14 mouse cellular contexts compared by ENCODE assay signal in the genomic region with DNA sequence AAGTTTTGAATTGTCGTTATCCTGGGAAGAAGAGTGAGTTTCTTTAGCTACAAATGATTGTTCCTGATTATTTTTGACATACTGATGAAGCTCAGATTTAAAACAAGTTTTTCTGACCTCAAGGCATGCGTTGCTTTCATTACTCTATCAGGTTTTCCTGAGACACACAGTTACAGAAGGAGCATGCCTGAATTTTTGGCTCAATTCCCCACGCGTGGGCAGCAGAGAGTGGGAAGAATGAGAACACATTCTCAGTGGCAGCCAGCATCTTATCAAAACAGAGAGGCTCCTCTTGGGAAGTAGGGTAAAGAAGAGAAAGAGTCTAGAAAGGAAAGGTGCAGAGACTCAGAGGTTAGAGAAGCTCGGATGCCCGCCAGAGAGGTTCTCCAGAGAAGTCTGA. TPM values are rescaled to one million over a fixed set of nuclear protein-coding genes. Genes with fewer than 3 reads are reported as not detected.
DNase-seq lines count a peak whose midpoint lies in the region; ATAC-seq and TF ChIP-seq lines count a peak whose summit lies in the region.
"Had no signal": no experiment of that assay in that cellular context is flagged by ENCODE, and none has a peak within 500 bp of the region (broad histone marks: within the 10 kb centered on the region; RNA-seq: fewer than 3 reads in every experiment).

No protein-coding gene starts in this region.

- H3K27ac ChIP-seq in forebrain, embryonic 12.5 days, result no peak overlapping the region
- no peak overlapping the region for H3K27ac ChIP-seq in gastrocnemius, adult 2 months

- no peak for ATAC-seq in forebrain, embryonic 12.5 days (ENCODE audit: low FRiP score)
- ATAC-seq: Patski had no signal

- WGBS in forebrain, embryonic 12.5 days, result 82% methylated on average over 6 of the region's 6 CpGs

- H3K36me3 ChIP-seq in forebrain, embryonic 12.5 days (replicated peaks), result no peaks in the 10 kb centered on the region

- no peak overlapping the region for H3K4me2 ChIP-seq in forebrain, embryonic 12.5 days

- no peaks in the 10 kb centered on the region for H3K27me3 ChIP-seq in forebrain, embryonic 12.5 days
- H3K27me3 ChIP-seq: Patski had no signal

- no peaks in the 10 kb centered on the region for H3K4me1 ChIP-seq in forebrain, embryonic 12.5 days

- peak; percentile 10 for DNase-seq in adrenal gland, postnatal 10 days
- no peak for DNase-seq in adrenal gland, postnatal 14 days
- peak; percentile 53 for DNase-seq in 3T3-L1 (ENCODE audit: low read depth, low spot score)
- DNase-seq in frontal cortex, adult 2 months (ENCODE audit: extremely low spot score in 1 of 2, low spot score in 1 of 2), result peak; percentile 40 to 91
- DNase-seq in left cerebral cortex, postnatal 10 days (ENCODE audit: extremely low spot score in 1 of 2, low spot score in 2 of 2), result peak; percentile 56 to 76
- DNase-seq in embryo, embryonic 10.5 days (ENCODE audit: low spot score), result no peak
- no peak for DNase-seq in gastrocnemius, adult 2 months
- DNase-seq: lung, adult 2 months had no signal

- no peaks in the 10 kb centered on the region for H3K9me3 ChIP-seq in forebrain, embryonic 12.5 days

- no peak overlapping the region for H3K9ac ChIP-seq in forebrain, embryonic 12.5 days

- intact Hi-C loops in left cerebral cortex, postnatal 10 days (cut with DNase I), result no loop called here
- intact Hi-C loops in gastrocnemius, adult 2 months (cut with DNase I), result no loop called here

- no peak for TF ChIP-seq CTCF in gastrocnemius, adult 2 months (IDR thresholded peaks at IDR 0.05)

- H3K4me3 ChIP-seq in forebrain, embryonic 12.5 days (replicated peaks), result no peak overlapping the region
- no peak overlapping the region for H3K4me3 ChIP-seq in gastrocnemius, adult 2 months
- H3K4me3 ChIP-seq: erythroblast, embryonic 14.5 days had no signal

RNA-seq across cellular contexts. Expression of gene P2ry12, which starts 19.3 kb away (rescaled TPM):
- 1 to 10 TPM; 3.3 to 3.5 TPM for total RNA-seq in adrenal gland, postnatal 10 days (2021)
- total RNA-seq in adrenal gland, postnatal 14 days (2021), result 3.9 and 4.0 TPM in 2 replicates
- 57.4 and 91.1 TPM in 2 replicates for polyA plus RNA-seq in frontal cortex, adult 2 months (2012; rRNA removed)
- 10 to 100 TPM; 58.1 to 64.3 TPM for total RNA-seq in left cerebral cortex, postnatal 10 days (2021)
- polyA plus RNA-seq in forebrain, embryonic 12.5 days (2016; fragmentation: Nextera tagmentation; extraction: Ambion mirVana), result 2.9 and 4.4 TPM in 2 replicates
- under 1 TPM; 0.38 to 0.42 TPM for total RNA-seq in gastrocnemius, adult 2 months (2021)
- polyA plus RNA-seq: erythroblast, embryonic 14.5 days; Patski had no signal

RNA-seq across cellular contexts. Expression of gene P2ry13, which starts 32.7 kb away (rescaled TPM):
- 1 to 10 TPM; 1.7 TPM for total RNA-seq in adrenal gland, postnatal 10 days (2021)
- total RNA-seq in adrenal gland, postnatal 14 days (2021), result 0.82 and 3.3 TPM in 2 replicates
- polyA plus RNA-seq in frontal cortex, adult 2 months (2012; rRNA removed), result 10.6 and 18.0 TPM in 2 replicates
- total RNA-seq in left cerebral cortex, postnatal 10 days (2021), result 10 to 100 TPM; 10.7 to 12.7 TPM
- polyA plus RNA-seq in forebrain, embryonic 12.5 days (2016; fragmentation: Nextera tagmentation; extraction: Ambion mirVana), result 0.58 and 1.2 TPM in 2 replicates
- under 1 TPM; 0.17 to 0.36 TPM for total RNA-seq in gastrocnemius, adult 2 months (2021)
- polyA plus RNA-seq: erythroblast, embryonic 14.5 days; Patski had no signal

RNA-seq across cellular contexts. Expression of gene Gpr87, which starts 48.5 kb away (rescaled TPM):
- not detected for total RNA-seq in adrenal gland, postnatal 10 days (2021)
- total RNA-seq in adrenal gland, postnatal 14 days (2021), result not detected in 2 replicates
- polyA plus RNA-seq in frontal cortex, adult 2 months (2012; rRNA removed), result not detected in 2 replicates
- not detected for total RNA-seq in left cerebral cortex, postnatal 10 days (2021)
- 0.15 and 0.17 TPM in 2 replicates for polyA plus RNA-seq in forebrain, embryonic 12.5 days (2016; fragmentation: Nextera tagmentation; extraction: Ambion mirVana)
- total RNA-seq in gastrocnemius, adult 2 months (2021), result not detected
- total RNA-seq: hematopoietic stem cell, adult 5-6 weeks had no signal
- polyA plus RNA-seq: erythroblast, embryonic 14.5 days; large intestine, adult 2 months; Patski; spleen, adult 2 months had no signal

Comparison
In these comparisons a context has a peak if more than half of its experiments do, and no peak if none do; other contexts are left out.
1. DNase-seq: peak in adrenal gland, postnatal 10 days (single experiment), 3T3-L1 (single experiment), frontal cortex, adult 2 months (2 of 2) and left cerebral cortex, postnatal 10 days (2 of 2); none in adrenal gland, postnatal 14 days (single experiment), embryo, embryonic 10.5 days (single experiment) and gastrocnemius, adult 2 months (single experiment).
2. RNA of gene P2ry12, which starts 19.3 kb away (total RNA-seq): 58.1 to 64.3 TPM in left cerebral cortex, postnatal 10 days; 3.9 to 4.0 TPM in adrenal gland, postnatal 14 days, 3.3 to 3.5 TPM in adrenal gland, postnatal 10 days and 0.38 to 0.42 TPM in gastrocnemius, adult 2 months; every median in the first group is over 10 times any median in the second.